ENCODE assay signal across 9 mouse cellular contexts in the genomic region with DNA sequence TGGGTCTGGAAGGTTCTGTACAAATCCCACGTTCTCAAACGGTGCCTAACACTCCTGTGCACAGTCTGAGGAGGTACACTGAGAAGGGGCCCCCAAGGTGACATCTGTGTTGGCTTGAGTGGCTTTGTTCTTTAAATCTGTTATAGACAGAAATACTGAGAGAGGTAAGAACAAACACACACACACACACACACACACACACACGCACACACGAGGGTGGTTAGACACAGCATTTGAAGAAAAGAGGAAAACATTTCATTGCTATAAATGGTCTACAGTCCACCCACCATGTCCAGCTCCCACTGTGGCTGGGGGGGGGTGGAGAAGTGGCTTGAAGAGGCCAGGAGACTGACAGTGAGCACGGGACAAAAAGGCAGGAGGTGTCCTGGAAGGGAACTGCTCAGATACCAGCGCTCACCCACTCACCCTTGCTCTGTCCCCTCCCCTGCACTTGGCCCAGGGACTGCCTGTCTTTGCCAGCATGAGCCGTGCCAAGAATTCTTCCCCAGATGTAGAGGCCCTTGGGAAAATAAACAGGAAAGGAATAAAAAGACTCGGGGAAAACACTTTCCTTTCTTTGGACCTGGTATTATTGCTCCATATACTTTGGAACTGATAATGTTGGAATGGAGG. TPM values are rescaled to one million over a fixed set of nuclear protein-coding genes. Genes with fewer than 3 reads are reported as not detected.
A peak's percentile ranks its signal among the peaks of the same experiment; 100 is the strongest.
DNase-seq lines count a peak whose midpoint lies in the region; ATAC-seq and TF ChIP-seq lines count a peak whose summit lies in the region.
"Had no signal": no experiment of that assay in that cellular context is flagged by ENCODE, and none has a peak within 500 bp of the region (broad histone marks: within the 10 kb centered on the region; RNA-seq: fewer than 3 reads in every experiment).

No protein-coding gene starts in this region.

- ATAC-seq in forebrain, embryonic 13.5 days: peak; percentile 42; the same call in 1 of the 2 replicates
- peak; percentile 53; the same call in 1 of the 2 replicates for ATAC-seq in hindbrain, postnatal 0 days
- no peak for ATAC-seq in stomach, embryonic 15.5 days (ENCODE audit: insufficient read depth, low FRiP score, low read depth)

- H3K4me3 ChIP-seq in forebrain, embryonic 13.5 days: no peak overlapping the region
- no peak overlapping the region for H3K4me3 ChIP-seq in forebrain, embryonic 10.5 days
- H3K4me3 ChIP-seq in hindbrain, postnatal 0 days (ENCODE audit: low read length): no peak overlapping the region
- no peak overlapping the region for H3K4me3 ChIP-seq in lung, adult 2 months (replicated peaks; ENCODE audit: extremely low read depth, low read depth, low read length)
- H3K4me3 ChIP-seq in stomach, embryonic 15.5 days (replicated peaks): no peak overlapping the region

- no peaks in the 10 kb centered on the region for H3K36me3 ChIP-seq in forebrain, embryonic 13.5 days (ENCODE audit: poor library complexity, severe bottlenecking)
- H3K36me3 ChIP-seq in forebrain, embryonic 10.5 days (replicated peaks): no peaks in the 10 kb centered on the region
- no peaks in the 10 kb centered on the region for H3K36me3 ChIP-seq in hindbrain, postnatal 0 days (ENCODE audit: insufficient read depth, low read length)
- no peaks in the 10 kb centered on the region for H3K36me3 ChIP-seq in stomach, embryonic 15.5 days

- no peak overlapping the region for H3K4me2 ChIP-seq in forebrain, embryonic 13.5 days
- H3K4me2 ChIP-seq in hindbrain, postnatal 0 days (ENCODE audit: low read depth, low read length): no peak overlapping the region
- peak overlapping the region; percentile 21; the same call in 1 of the 2 replicates for H3K4me2 ChIP-seq in stomach, embryonic 15.5 days

- TF ChIP-seq POLR2A in lung, adult 2 months (IDR thresholded peaks at IDR 0.05; ENCODE audit: borderline replicate concordance, extremely low read depth, low read depth, low read length): no peak; the same call in 1 of the 2 replicates

- H3K27ac ChIP-seq in forebrain, embryonic 13.5 days: no peak overlapping the region
- no peak overlapping the region for H3K27ac ChIP-seq in forebrain, embryonic 10.5 days
- no peak overlapping the region for H3K27ac ChIP-seq in hindbrain, postnatal 0 days
- peak overlapping the region; percentile 27; the same call in 1 of the 2 replicates for H3K27ac ChIP-seq in stomach, embryonic 15.5 days

- TF ChIP-seq CTCF in hindbrain, postnatal 0 days (IDR thresholded peaks at IDR 0.05; ENCODE audit: low read depth): no peak
- TF ChIP-seq CTCF in lung, adult 2 months (IDR thresholded peaks at IDR 0.05; ENCODE audit: insufficient read depth, low read length): no peak

- H3K9me3 ChIP-seq in forebrain, embryonic 13.5 days (replicated peaks): no peaks in the 10 kb centered on the region
- H3K9me3 ChIP-seq in forebrain, embryonic 10.5 days: no peaks in the 10 kb centered on the region
- no peaks in the 10 kb centered on the region for H3K9me3 ChIP-seq in hindbrain, postnatal 0 days (ENCODE audit: low read length)
- H3K9me3 ChIP-seq in stomach, embryonic 15.5 days: no peaks in the 10 kb centered on the region

- WGBS in forebrain, embryonic 13.5 days: 60% methylated on average over 8 of the region's 8 CpGs
- WGBS in forebrain, embryonic 10.5 days: 73% methylated on average over 8 of the region's 8 CpGs
- WGBS in hindbrain, postnatal 0 days: 39% methylated on average over 8 of the region's 8 CpGs
- WGBS in lung, adult 2 months: 24% methylated on average over 8 of the region's 8 CpGs
- WGBS in stomach, embryonic 15.5 days: 45% methylated on average over 8 of the region's 8 CpGs

- H3K27me3 ChIP-seq in forebrain, embryonic 13.5 days: 0 out of 2 replicates have a peak, but pooled peaks cover 3% of the 10 kb centered on the region
- H3K27me3 ChIP-seq in forebrain, embryonic 10.5 days (ENCODE audit: poor library complexity, severe bottlenecking): peaks cover 41% of the 10 kb centered on the region
- H3K27me3 ChIP-seq in hindbrain, postnatal 0 days (ENCODE audit: insufficient read depth, low read length): no peaks in the 10 kb centered on the region
- H3K27me3 ChIP-seq in stomach, embryonic 15.5 days (replicated peaks): 0 out of 2 replicates have a peak, but pooled peaks cover 4% of the 10 kb centered on the region

- no peak for DNase-seq in forebrain, embryonic 10.5 days (ENCODE audit: extremely low spot score, low spot score)
- DNase-seq in urinary bladder, postnatal 14 days (ENCODE audit: low spot score): peak; percentile 82
- DNase-seq in urinary bladder, postnatal 10 days (ENCODE audit: low spot score): no peak
- peak; percentile 64 for DNase-seq in hindbrain, postnatal 0 days (ENCODE audit: low spot score)
- peak; percentile 80 for DNase-seq in lung, adult 2 months
- no peak for DNase-seq in embryo, embryonic 10 days (ENCODE audit: low spot score)

- H3K9ac ChIP-seq in forebrain, embryonic 13.5 days: no peak overlapping the region
- no peak overlapping the region for H3K9ac ChIP-seq in hindbrain, postnatal 0 days (replicated peaks; ENCODE audit: low read length)
- no peak overlapping the region for H3K9ac ChIP-seq in stomach, embryonic 15.5 days

- H3K4me1 ChIP-seq in forebrain, embryonic 13.5 days: peaks cover 41% of the 10 kb centered on the region
- peaks cover 38% of the 10 kb centered on the region for H3K4me1 ChIP-seq in forebrain, embryonic 10.5 days
- peaks cover 12% of the 10 kb centered on the region; the same call in 1 of the 2 replicates for H3K4me1 ChIP-seq in hindbrain, postnatal 0 days (ENCODE audit: insufficient read depth, low read length)
- H3K4me1 ChIP-seq in lung, adult 2 months (ENCODE audit: control insufficient read depth, insufficient read depth, low read length): peaks cover 31% of the 10 kb centered on the region
- H3K4me1 ChIP-seq in stomach, embryonic 15.5 days: peaks cover 34% of the 10 kb centered on the region

RNA-seq across cellular contexts. Expression of gene Prelp, which starts 5.4 kb away (rescaled TPM):
- polyA plus RNA-seq in forebrain, embryonic 13.5 days (2015; fragmentation: Nextera tagmentation; extraction: Ambion mirVana): 1.3 and 3.1 TPM in 2 replicates
- polyA plus RNA-seq in forebrain, embryonic 10.5 days (2016; fragmentation: Nextera tagmentation; extraction: Ambion mirVana): 0.36 and 0.90 TPM in 2 replicates
- total RNA-seq in hindbrain, postnatal 0 days (2014; rRNA removed): 6.1 and 9.1 TPM in 2 replicates
- 7.1 and 8.0 TPM in 2 replicates for polyA plus RNA-seq in hindbrain, postnatal 0 days (2015; fragmentation: Nextera tagmentation; extraction: Ambion mirVana)
- 179 and 202 TPM in 2 replicates for polyA plus RNA-seq in lung, adult 2 months (2012; rRNA removed)
- 2.2 and 2.4 TPM in 2 replicates for polyA plus RNA-seq in stomach, embryonic 15.5 days (2015; fragmentation: Nextera tagmentation; extraction: Ambion mirVana)
- total RNA-seq: neutrophil, adult 5-6 weeks had no signal

RNA-seq across cellular contexts. Expression of gene Optc, which starts 8.0 kb away (rescaled TPM):
- 2.3 and 3.3 TPM in 2 replicates for polyA plus RNA-seq in forebrain, embryonic 13.5 days (2015; fragmentation: Nextera tagmentation; extraction: Ambion mirVana)
- 1.2 and 2.3 TPM in 2 replicates for polyA plus RNA-seq in forebrain, embryonic 10.5 days (2016; fragmentation: Nextera tagmentation; extraction: Ambion mirVana)
- 8.5 and 10.4 TPM in 2 replicates for total RNA-seq in hindbrain, postnatal 0 days (2014; rRNA removed)
- polyA plus RNA-seq in hindbrain, postnatal 0 days (2015; fragmentation: Nextera tagmentation; extraction: Ambion mirVana): 3.7 and 4.6 TPM in 2 replicates
- polyA plus RNA-seq in lung, adult 2 months (2012; rRNA removed): 1.6 and 3.1 TPM in 2 replicates
- polyA plus RNA-seq in stomach, embryonic 15.5 days (2015; fragmentation: Nextera tagmentation; extraction: Ambion mirVana): 1.7 and 1.8 TPM in 2 replicates
- total RNA-seq: neutrophil, adult 5-6 weeks had no signal

Comparison
In these comparisons a context has a peak if more than half of its experiments do, and no peak if none do; other contexts are left out.
1. DNase-seq: peak in urinary bladder, postnatal 14 days (single experiment), hindbrain, postnatal 0 days (single experiment) and lung, adult 2 months (single experiment); none in forebrain, embryonic 10.5 days (single experiment), urinary bladder, postnatal 10 days (single experiment) and embryo, embryonic 10 days (single experiment).
2. RNA of gene Prelp, which starts 5.4 kb away (polyA plus RNA-seq): 179 to 202 TPM in lung, adult 2 months; 7.1 to 8.0 TPM in hindbrain, postnatal 0 days, 2.2 to 2.4 TPM in stomach, embryonic 15.5 days, 1.3 to 3.1 TPM in forebrain, embryonic 13.5 days and 0.36 to 0.90 TPM in forebrain, embryonic 10.5 days; every median in the first group is over 10 times any median in the second.